Mouse (Mus musculus) olfactory bulb, adult 2 months (tissue): ENCODE data around the gene Creb3l4. TPM values are rescaled to one million over a fixed set of nuclear protein-coding genes. Genes with fewer than 3 reads are reported as not detected.
"Not testable (repeated sequence)": the region's sequence is repeated elsewhere in the genome, so short reads cannot be mapped to it uniquely, and the experiment has no call there.

ENCODE experiments used
- H3K27ac ChIP-seq: fragments of 200-500 bp; 2 replicates; pipeline ENCODE4 v1.5.1; 2012; ENCODE audit warnings: low read depth, low read length; ENCODE audit not compliant: insufficient read depth
- H3K4me1 ChIP-seq: fragments of 200-500 bp; 2 replicates; pipeline ENCODE4 v1.6.1; 2012; ENCODE audit warnings: low read length; ENCODE audit not compliant: control insufficient read depth, insufficient read depth
- H3K4me3 ChIP-seq: fragments of 200-500 bp; 2 replicates; pipeline ENCODE4 v1.5.1; 2012; ENCODE audit warnings: mild to moderate bottlenecking, low read depth, low read length, moderate library complexity; ENCODE audit not compliant: insufficient read depth
- CTCF ChIP-seq: fragments of 200-500 bp; IDR thresholded peaks from 2 replicates; pipeline ENCODE4 v1.5.1; 2012; ENCODE audit warnings: low read depth, mild to moderate bottlenecking, low read length, moderate library complexity; ENCODE audit not compliant: insufficient read depth
- POLR2A ChIP-seq: fragments of 200-500 bp; IDR thresholded peaks from 2 replicates; pipeline ENCODE4 v1.6.1; 2012; ENCODE audit warnings: mild to moderate bottlenecking, low read depth, low read length, moderate library complexity; ENCODE audit not compliant: insufficient read depth
- WGBS: fragments of 180-500 bp; shearing (Covaris S2); methylation state at CpG from one replicate; pipeline ENCODE4 v1.1.7; 2018; 5-methylcytosine and 5-hydroxymethylcytosine counted together
- polyA plus RNA-seq: library from polyadenylated mRNA; stranded (reverse); fragments of >200 nt; gene quantifications from 2 replicates; pipeline ENCODE4 v1.2.4, GENCODE M21; 2012; ENCODE audit warnings: low replicate concordance; ENCODE audit not compliant: missing spikeins, insufficient read depth, insufficient read length

Creb3l4 gene
- not detected in 2 replicates for polyA plus RNA-seq

DNA sequence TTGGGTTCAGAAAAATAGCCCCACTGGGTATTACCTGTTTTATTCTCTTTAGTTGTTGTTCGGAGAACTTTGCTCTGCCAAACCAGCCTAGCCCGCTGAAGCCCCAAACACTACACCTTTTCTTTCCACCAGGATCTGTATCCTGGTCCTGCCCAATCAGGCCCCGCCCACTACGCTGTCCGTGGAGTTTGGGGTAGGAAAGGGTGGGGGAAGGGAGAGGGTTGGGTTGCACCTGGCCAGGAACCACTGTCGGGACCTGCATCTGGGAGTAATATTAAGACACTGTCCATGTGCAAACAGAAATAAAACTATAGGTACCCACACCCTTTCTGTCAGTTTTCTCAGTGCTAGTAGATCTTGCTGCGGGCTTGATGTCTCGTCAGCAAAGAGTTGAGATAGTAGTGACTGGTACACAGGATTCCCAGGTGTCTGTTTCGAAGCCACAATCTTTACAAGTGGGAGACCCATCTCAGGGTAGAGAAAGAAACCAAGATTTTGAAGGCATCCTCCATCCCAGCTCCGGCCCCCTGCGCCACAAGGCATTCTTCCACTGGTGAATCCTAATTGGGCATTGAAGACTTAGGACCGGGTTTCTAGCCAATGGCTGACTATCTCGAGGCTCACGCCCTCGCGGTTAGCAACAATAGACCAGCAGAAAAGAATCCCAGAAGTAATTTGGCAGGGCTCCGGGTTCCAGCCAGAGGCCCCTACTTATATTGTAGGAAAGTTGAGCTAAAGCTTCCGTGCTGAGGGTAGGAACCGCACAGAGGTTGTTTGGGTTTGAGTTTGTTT, at the start of gene Creb3l4:
Gene Creb3l4, minus strand, starts transcription at position 529 of the 792 bp plus-strand sequence.
- Histone ChIP-seq H3K4me3 (no peak within 1 kb of the TSS), H3K4me1 (peaks cover 7% of the 10 kb centered on the region), H3K27ac (no peak within 1 kb of the TSS)
- 11% methylated on average over 19 of the region's 19 CpGs for WGBS
- TF ChIP-seq CTCF, result no peak
- no peak for TF ChIP-seq POLR2A

DNA sequence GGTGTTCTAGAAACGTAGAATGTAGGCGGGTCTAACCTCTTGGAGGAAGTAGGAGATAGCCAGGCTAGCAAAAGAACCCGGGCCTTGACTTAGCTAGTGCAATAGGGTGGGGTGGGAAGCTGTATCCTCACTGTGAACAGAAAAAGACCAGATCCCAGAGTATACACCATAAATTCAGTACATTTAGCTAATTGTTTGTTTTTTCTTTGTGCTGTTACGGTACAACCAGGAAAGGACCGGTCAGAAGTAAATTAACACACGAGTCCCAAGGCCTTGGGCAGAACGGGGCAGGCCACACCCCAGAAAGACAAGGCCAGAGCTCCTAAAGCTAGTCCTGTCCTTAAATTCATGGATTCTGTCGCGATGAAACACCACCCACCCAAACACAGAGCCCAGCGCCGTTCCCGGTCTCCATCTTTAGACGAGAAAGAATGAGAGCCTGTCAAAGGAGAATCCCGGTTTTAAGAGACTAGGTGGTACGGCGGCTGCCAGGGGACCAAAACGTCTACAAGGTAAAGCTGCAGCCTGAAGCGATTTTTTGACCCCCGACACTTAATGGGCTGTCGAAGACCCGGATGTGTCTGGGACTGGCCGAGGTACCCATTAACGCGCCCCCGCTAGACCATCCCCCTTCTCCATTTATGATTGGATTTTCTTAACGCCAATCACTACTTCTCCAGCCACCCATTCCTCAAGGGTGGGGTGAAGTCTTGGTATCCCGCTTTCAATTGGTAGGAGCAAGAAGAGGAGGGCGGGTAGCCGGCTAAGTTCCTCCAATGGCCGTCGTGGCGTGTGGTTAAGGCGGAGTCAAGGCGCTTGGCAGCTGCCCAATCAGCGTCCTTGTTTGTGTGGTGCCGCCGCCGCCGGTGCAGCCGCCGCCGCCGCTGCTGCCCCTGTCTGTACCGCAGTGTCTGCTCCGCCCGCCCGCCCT, 49.3 kb upstream of the Creb3l4 start, which contains the start of gene Gatad2b:
Gene Gatad2b, plus strand, starts transcription at position 834 of the 931 bp plus-strand sequence.
- under 1% methylated on average over 43 of the region's 47 CpGs for WGBS
- no peaks in the 10 kb centered on the region for H3K4me1 ChIP-seq
- peak within 1 kb of the TSS; percentile 98 for H3K27ac ChIP-seq
- TF ChIP-seq POLR2A, result peak; percentile 43; the same call in 1 of the 2 replicates
- TF ChIP-seq CTCF, result no peak
- H3K4me3 ChIP-seq, result peak within 1 kb of the TSS; percentile 97

DNA sequence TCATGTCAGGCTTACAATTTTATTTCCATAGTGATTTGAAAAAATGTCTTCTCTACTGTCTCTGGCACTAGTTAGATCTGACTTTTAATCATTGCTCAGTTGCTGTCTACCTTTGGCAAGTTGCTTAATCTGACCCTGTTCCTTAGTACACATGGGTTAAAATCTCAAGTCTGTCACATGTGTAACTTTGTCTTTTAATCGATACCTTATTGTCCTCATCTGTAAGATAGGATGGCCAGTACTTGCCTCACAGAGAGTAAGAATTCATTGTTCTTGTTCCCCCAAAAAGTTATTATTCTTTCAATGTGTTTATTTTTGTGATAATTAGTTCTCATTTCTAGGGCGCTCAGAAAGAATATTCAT, 48.7 kb upstream of the Creb3l4 start:
- Histone ChIP-seq H3K4me1 (no peaks in the 10 kb centered on the region), H3K27ac (no peak overlapping the region), H3K4me3 (no peak overlapping the region)
- TF ChIP-seq POLR2A, result no peak
- no peak for TF ChIP-seq CTCF
- WGBS, result 35% methylated on average over 2 of the region's 2 CpGs

DNA sequence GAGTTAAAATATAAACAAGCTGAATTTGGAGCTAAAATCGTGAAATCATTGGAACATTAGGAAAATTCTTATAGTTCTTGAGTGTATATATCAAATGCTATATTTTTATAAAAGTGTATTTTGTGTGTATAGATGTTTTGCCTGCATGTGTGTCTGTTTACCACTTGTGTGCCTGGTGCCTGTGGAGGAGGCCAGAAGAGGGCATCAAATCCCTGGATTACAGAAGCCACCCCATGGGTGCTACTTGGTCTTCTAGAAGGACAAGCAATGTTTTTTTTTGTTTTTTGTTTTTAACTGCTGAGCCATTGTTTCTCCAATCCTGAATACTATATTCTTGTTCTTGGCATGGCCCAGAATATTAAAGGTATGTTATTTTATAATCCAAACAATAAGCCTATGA, 47.3 kb upstream of the Creb3l4 start:
- TF ChIP-seq POLR2A (no peak), CTCF (no peak)
- 83% methylated on average over 1 of the region's 1 CpGs for WGBS
- Histone ChIP-seq H3K4me3 (no peak overlapping the region), H3K27ac (no peak overlapping the region), H3K4me1 (no peaks in the 10 kb centered on the region)

DNA sequence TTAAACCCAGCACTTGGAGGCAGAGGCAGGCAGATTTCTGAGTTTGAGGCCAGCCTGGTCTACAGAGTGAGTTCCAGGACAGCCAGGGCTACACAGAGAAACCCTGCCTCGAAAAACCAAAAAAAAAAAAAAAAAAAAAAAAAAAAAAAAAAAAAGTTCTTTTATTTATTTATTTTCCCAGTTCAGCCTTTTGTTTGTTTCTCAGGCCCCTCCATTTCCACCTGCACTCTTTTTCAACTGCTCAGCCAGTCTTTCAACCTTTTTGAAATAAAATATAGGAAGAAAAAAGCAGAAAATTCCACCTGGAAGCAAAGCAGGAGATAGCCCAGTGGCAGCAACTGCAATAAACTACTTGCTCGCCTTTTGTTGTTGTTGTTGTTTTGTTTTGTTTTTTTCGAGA, 46.1 kb upstream of the Creb3l4 start:
- 60% methylated on average over 3 of the region's 3 CpGs for WGBS
- H3K4me3 ChIP-seq, H3K4me1 ChIP-seq, H3K27ac ChIP-seq: not testable (repeated sequence)

DNA sequence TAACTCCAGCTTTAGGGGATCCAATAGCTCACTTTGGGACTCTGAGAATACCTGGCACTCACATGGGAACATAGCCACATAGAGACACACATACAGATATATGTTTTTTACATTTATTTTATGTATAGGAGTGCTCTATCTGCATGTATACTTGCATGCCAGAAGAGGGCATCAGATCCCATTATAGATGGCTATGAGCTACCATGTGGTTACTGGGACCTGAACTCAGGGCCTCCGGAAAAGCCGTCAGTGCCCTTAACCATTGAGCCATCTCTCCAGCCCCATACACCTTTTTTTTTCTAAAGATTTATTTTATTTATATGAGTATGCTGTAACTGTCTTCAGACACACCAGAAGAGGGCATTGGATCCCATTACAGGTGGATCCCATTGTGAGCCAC, 40.8 kb upstream of the Creb3l4 start:
- Histone ChIP-seq H3K27ac (no peak overlapping the region), H3K4me1 (no peaks in the 10 kb centered on the region), H3K4me3 (no peak overlapping the region)
- TF ChIP-seq CTCF, result no peak
- TF ChIP-seq POLR2A, result no peak
- 96% methylated on average over 2 of the region's 2 CpGs for WGBS

DNA sequence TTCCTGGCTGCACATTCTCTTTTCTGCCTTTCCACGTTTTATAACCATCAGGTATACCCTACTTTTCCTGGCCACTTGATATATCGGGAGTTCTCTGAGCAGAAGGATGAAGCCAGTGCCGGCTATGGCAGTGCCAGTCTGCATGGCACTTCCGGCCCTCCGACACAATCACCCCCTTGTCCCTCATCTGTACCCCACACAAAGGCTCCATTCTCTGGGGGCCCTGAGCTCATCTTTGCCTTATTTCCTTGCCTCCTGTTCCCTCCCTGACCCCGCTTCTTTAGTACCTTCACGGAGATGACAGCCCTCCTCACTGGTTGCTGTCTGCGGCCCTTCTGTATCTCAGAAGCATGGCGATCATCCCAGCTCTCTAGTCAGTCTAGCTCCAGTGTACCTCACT, 37.4 kb upstream of the Creb3l4 start:
- 78% methylated on average over 9 of the region's 9 CpGs for WGBS
- Histone ChIP-seq H3K4me3 (no peak overlapping the region), H3K4me1 (no peaks in the 10 kb centered on the region), H3K27ac (peak overlapping the region; percentile 56; the same call in 1 of the 2 replicates)
- TF ChIP-seq POLR2A (no peak), CTCF (no peak)

DNA sequence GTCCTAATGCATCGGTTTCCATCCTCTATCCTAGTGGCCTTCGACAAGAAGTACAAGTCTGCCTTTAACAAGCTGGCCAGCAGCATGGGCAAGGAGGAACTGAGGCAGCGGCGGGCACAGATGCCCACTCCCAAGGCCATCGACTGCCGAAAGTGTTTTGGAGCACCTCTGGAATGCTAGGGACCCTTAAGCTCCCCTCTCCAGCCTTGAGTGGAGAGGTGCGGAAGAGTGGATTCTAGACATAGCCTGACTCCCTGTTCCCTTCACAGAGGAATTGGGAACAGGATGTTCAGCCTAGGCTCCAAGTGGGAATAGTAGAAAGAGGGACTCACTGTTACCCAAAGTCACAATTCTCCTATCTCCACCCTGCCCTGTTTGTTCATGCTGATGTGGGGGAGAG, 36.4 kb upstream of the Creb3l4 start:
- TF ChIP-seq POLR2A (no peak), CTCF (no peak)
- Histone ChIP-seq H3K27ac (no peak overlapping the region), H3K4me3 (no peak overlapping the region), H3K4me1 (no peaks in the 10 kb centered on the region)
- WGBS, result 97% methylated on average over 7 of the region's 7 CpGs

DNA sequence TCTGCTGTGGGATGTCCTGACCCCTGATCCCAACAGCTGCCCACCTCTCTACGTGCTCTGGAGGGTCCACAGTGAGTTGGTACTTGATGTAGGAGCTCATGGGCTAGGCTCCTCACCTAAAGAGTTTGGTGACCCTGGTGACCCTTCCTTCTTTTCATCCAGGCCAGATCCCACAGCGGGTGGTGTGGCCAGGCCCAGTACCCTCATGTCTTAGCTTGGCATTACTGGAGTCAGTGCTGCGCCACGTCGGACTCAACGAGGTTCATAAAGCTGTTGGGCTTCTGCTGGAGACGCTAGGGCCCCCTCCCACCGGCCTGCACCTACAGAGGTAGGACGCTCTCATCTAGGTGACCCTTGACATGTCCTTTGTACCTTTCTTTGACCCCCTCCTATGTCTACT, 35.9 kb upstream of the Creb3l4 start:
- no peak overlapping the region for H3K27ac ChIP-seq
- TF ChIP-seq CTCF (no peak), POLR2A (no peak)
- WGBS, result 92% methylated on average over 9 of the region's 9 CpGs
- H3K4me3 ChIP-seq, result no peak overlapping the region
- no peaks in the 10 kb centered on the region for H3K4me1 ChIP-seq

DNA sequence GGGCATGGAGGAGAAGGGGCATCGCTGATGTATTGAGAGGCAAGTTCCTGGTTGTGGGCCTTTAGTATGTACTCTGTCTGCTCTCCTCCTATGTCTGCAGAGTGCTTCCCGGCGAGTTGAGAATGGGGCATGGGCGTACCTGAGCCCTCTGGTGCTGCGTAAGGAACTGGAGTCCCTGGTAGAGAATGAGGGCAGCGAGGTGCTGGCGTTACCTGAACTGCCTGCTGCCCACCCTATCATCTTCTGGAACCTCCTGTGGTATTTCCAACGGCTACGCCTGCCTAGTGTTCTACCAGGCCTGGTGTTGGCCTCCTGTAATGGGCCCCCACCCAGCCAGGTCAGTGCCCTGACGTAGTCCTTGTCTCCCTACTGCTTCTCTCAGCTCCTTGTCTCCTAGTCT, 34.9 kb upstream of the Creb3l4 start:
- no peak for TF ChIP-seq POLR2A
- TF ChIP-seq CTCF, result no peak
- no peak overlapping the region for H3K4me3 ChIP-seq
- 97% methylated on average over 10 of the region's 10 CpGs for WGBS
- H3K4me1 ChIP-seq, result no peaks in the 10 kb centered on the region
- H3K27ac ChIP-seq, result no peak overlapping the region
